Mouse (Mus musculus) embryonic facial prominence, embryonic 12.5 days (tissue): ENCODE data around the gene Gm10306. TPM values are rescaled to one million over a fixed set of nuclear protein-coding genes. Genes with fewer than 3 reads are reported as not detected.

Experiments used
- ATAC-seq: fragments of 200-750 bp; cut with Nextera tagmentation; 2 replicates; pipeline ENCODE4 v1.8.0; 2017; ENCODE audit not compliant: insufficient number of reproducible peaks, insufficient read depth, low FRiP score, low TSS enrichment
- H3K27ac ChIP-seq: fragments of 300-500 bp; sonication (generic); 2 replicates; pipeline ENCODE4 v1.5.1; 2016; ENCODE audit warnings: mild to moderate bottlenecking
- H3K27me3 ChIP-seq: fragments of 300-500 bp; sonication (generic); 2 replicates; pipeline ENCODE4 v1.6.1; 2016; ENCODE audit warnings: mild to moderate bottlenecking, moderate library complexity
- H3K36me3 ChIP-seq: fragments of 300-500 bp; sonication (generic); 2 replicates; pipeline ENCODE4 v1.6.1; 2016; ENCODE audit warnings: mild to moderate bottlenecking
- H3K4me1 ChIP-seq: fragments of 300-500 bp; sonication (generic); 2 replicates; pipeline ENCODE4 v1.6.1; 2016
- H3K4me2 ChIP-seq: fragments of 300-500 bp; sonication (generic); replicated peaks from 2 replicates; pipeline ENCODE4 v1.6.1; 2016; ENCODE audit warnings: mild to moderate bottlenecking, moderate library complexity
- H3K4me3 ChIP-seq: fragments of 300-500 bp; sonication (generic); 2 replicates; pipeline ENCODE4 v1.5.1; 2016; ENCODE audit warnings: mild to moderate bottlenecking
- H3K9ac ChIP-seq: fragments of 300-500 bp; sonication (generic); 2 replicates; pipeline ENCODE4 v1.6.1; 2016; ENCODE audit warnings: mild to moderate bottlenecking, moderate library complexity
- H3K9me3 ChIP-seq: fragments of 300-500 bp; sonication (generic); 2 replicates; pipeline ENCODE4 v1.6.1; 2016; ENCODE audit warnings: mild to moderate bottlenecking, moderate library complexity
- WGBS: fragments of 180-500 bp; shearing (Covaris S2); methylation state at CpG from one replicate; pipeline ENCODE4 v1.1.7; 2016; 5-methylcytosine and 5-hydroxymethylcytosine counted together
- polyA plus RNA-seq: library from polyadenylated mRNA; unstranded; fragments of >200 nt; fragmentation: Nextera tagmentation; extraction: Ambion mirVana; gene quantifications from 2 replicates; pipeline ENCODE4 v1.2.1, GENCODE M21; 2016

Gene Gm10306
- polyA plus RNA-seq, 1 experiment from 2014 or later = not detected

- Histone ChIP-seq H3K36me3 (no peaks in the 10 kb centered on the region), H3K9ac (no peak overlapping the region), H3K27me3 (no peaks in the 10 kb centered on the region), H3K27ac (no peak overlapping the region), H3K4me2 (no peak overlapping the region), H3K9me3 (no peaks in the 10 kb centered on the region), H3K4me1 (no peaks in the 10 kb centered on the region), H3K4me3 (no peak overlapping the region)
- WGBS = 74% methylated on average over 7 of the region's 7 CpGs
- ATAC-seq = no peak
Observed at GRCm38 (mm10) chr4:94561954-94562648, 5.8 kb downstream of the Gm10306 start.

GRCm38 (mm10) chr4:94564297-94564696, 8.0 kb downstream of the Gm10306 start:
- Histone ChIP-seq H3K4me1 (no peaks in the 10 kb centered on the region), H3K4me3 (no peak overlapping the region)
- no peak for ATAC-seq

GRCm38 (mm10) chr4:94572677-94573076, 16.3 kb downstream of the Gm10306 start:
- H3K9me3 ChIP-seq = no peaks in the 10 kb centered on the region

More at GRCm38 (mm10) chr4:94564297-94564696, 8.0 kb downstream of the Gm10306 start:
- no peaks in the 10 kb centered on the region for H3K9me3 ChIP-seq
- H3K4me2 ChIP-seq = no peak overlapping the region
- H3K9ac ChIP-seq = no peak overlapping the region
- no peak overlapping the region for H3K27ac ChIP-seq
- 0 out of 2 replicates have a peak, but pooled peaks cover 6% of the 10 kb centered on the region for H3K36me3 ChIP-seq
- no peaks in the 10 kb centered on the region for H3K27me3 ChIP-seq

GRCm38 (mm10) chr4:94591765-94592381, 35.5 kb downstream of the Gm10306 start:
- ATAC-seq = no peak
- 92% methylated on average over 4 of the region's 4 CpGs for WGBS

More at GRCm38 (mm10) chr4:94572677-94573076, 16.3 kb downstream of the Gm10306 start:
- H3K9ac ChIP-seq = no peak overlapping the region
- ATAC-seq = no peak
- H3K27me3 ChIP-seq = no peaks in the 10 kb centered on the region
- H3K4me1 ChIP-seq = no peaks in the 10 kb centered on the region
- WGBS = 92% methylated on average over 4 of the region's 4 CpGs
- no peak overlapping the region for H3K27ac ChIP-seq
- H3K4me2 ChIP-seq = no peak overlapping the region
- no peak overlapping the region for H3K4me3 ChIP-seq
- H3K36me3 ChIP-seq = peaks cover 34% of the 10 kb centered on the region

GRCm38 (mm10) chr4:94592709-94593108, 36.4 kb downstream of the Gm10306 start:
- no peaks in the 10 kb centered on the region for H3K9me3 ChIP-seq

More at GRCm38 (mm10) chr4:94591765-94592381, 35.5 kb downstream of the Gm10306 start:
- H3K27ac ChIP-seq = no peak overlapping the region
- no peaks in the 10 kb centered on the region for H3K4me1 ChIP-seq
- no peak overlapping the region for H3K4me3 ChIP-seq
- no peaks in the 10 kb centered on the region for H3K36me3 ChIP-seq
- H3K27me3 ChIP-seq = no peaks in the 10 kb centered on the region
- H3K9me3 ChIP-seq = no peaks in the 10 kb centered on the region
- no peak overlapping the region for H3K9ac ChIP-seq
- no peak overlapping the region for H3K4me2 ChIP-seq

GRCm38 (mm10) chr4:94601395-94601794, 45.0 kb downstream of the Gm10306 start:
- Histone ChIP-seq H3K9ac (no peak overlapping the region), H3K4me3 (peak overlapping the region; percentile 96; the same call in 1 of the 2 replicates), H3K27me3 (no peaks in the 10 kb centered on the region), H3K4me1 (peaks cover 17% of the 10 kb centered on the region), H3K36me3 (no peaks in the 10 kb centered on the region), H3K4me2 (peak overlapping the region; percentile 68), H3K9me3 (no peaks in the 10 kb centered on the region), H3K27ac (no peak overlapping the region)
- 83% methylated on average over 4 of the region's 4 CpGs for WGBS
- ATAC-seq = no peak

More at GRCm38 (mm10) chr4:94592709-94593108, 36.4 kb downstream of the Gm10306 start:
- H3K27me3 ChIP-seq = no peaks in the 10 kb centered on the region
- no peak for ATAC-seq
- H3K9ac ChIP-seq = no peak overlapping the region
- H3K4me2 ChIP-seq = no peak overlapping the region
- no peak overlapping the region for H3K4me3 ChIP-seq
- no peak overlapping the region for H3K27ac ChIP-seq
- H3K36me3 ChIP-seq = no peaks in the 10 kb centered on the region
- no peaks in the 10 kb centered on the region for H3K4me1 ChIP-seq

GRCm38 (mm10) chr4:94602496-94603030, 46.2 kb downstream of the Gm10306 start:
- no peaks in the 10 kb centered on the region for H3K9me3 ChIP-seq
- peak overlapping the region; percentile 68 for H3K4me2 ChIP-seq
- WGBS = under 1% methylated on average over 33 of the region's 33 CpGs
- ATAC-seq = peak; percentile 79
- H3K36me3 ChIP-seq = no peaks in the 10 kb centered on the region
- H3K4me1 ChIP-seq = peaks cover 17% of the 10 kb centered on the region
- H3K4me3 ChIP-seq = peak overlapping the region; percentile 96
- H3K9ac ChIP-seq = peak overlapping the region; percentile 94
- H3K27me3 ChIP-seq = no peaks in the 10 kb centered on the region
- H3K27ac ChIP-seq = peak overlapping the region; percentile 88

GRCm38 (mm10) chr4:94603031-94603629, 46.8 kb downstream of the Gm10306 start, which contains the start of gene Plaa:
Plaa (minus strand) TSS chr4:94603244.
- Histone ChIP-seq H3K4me1 (peaks cover 17% of the 10 kb centered on the region), H3K4me3 (peak within 1 kb of the TSS; percentile 96), H3K9me3 (no peaks in the 10 kb centered on the region), H3K27me3 (no peaks in the 10 kb centered on the region), H3K27ac (peak within 1 kb of the TSS; percentile 88), H3K36me3 (no peaks in the 10 kb centered on the region), H3K4me2 (peak within 1 kb of the TSS; percentile 68), H3K9ac (peak within 1 kb of the TSS; percentile 94)
- 0% methylated on average over 56 of the region's 61 CpGs for WGBS
- peak; percentile 99 for ATAC-seq

- no peaks in the 10 kb centered on the region for H3K27me3 ChIP-seq
- ATAC-seq = no peak
- H3K4me2 ChIP-seq = peak overlapping the region; percentile 64
- WGBS = 91% methylated on average over 2 of the region's 2 CpGs
- H3K27ac ChIP-seq = no peak overlapping the region
- no peaks in the 10 kb centered on the region for H3K9me3 ChIP-seq
- H3K36me3 ChIP-seq = no peaks in the 10 kb centered on the region
- H3K4me1 ChIP-seq = peaks cover 17% of the 10 kb centered on the region
- no peak overlapping the region for H3K4me3 ChIP-seq
- H3K9ac ChIP-seq = no peak overlapping the region
Observed at GRCm38 (mm10) chr4:94604452-94605019, 48.2 kb downstream of the Gm10306 start.

GRCm38 (mm10) chr4:94605591-94605990, 49.2 kb downstream of the Gm10306 start:
- WGBS = 91% methylated on average over 2 of the region's 2 CpGs
- Histone ChIP-seq H3K36me3 (no peaks in the 10 kb centered on the region), H3K9me3 (no peaks in the 10 kb centered on the region), H3K9ac (no peak overlapping the region), H3K4me1 (peaks cover 15% of the 10 kb centered on the region), H3K27ac (no peak overlapping the region), H3K4me3 (no peak overlapping the region), H3K4me2 (no peak overlapping the region), H3K27me3 (no peaks in the 10 kb centered on the region)
- no peak for ATAC-seq
